Comparison of ENCODE assay signal across 8 mouse cellular contexts in the genomic region with DNA sequence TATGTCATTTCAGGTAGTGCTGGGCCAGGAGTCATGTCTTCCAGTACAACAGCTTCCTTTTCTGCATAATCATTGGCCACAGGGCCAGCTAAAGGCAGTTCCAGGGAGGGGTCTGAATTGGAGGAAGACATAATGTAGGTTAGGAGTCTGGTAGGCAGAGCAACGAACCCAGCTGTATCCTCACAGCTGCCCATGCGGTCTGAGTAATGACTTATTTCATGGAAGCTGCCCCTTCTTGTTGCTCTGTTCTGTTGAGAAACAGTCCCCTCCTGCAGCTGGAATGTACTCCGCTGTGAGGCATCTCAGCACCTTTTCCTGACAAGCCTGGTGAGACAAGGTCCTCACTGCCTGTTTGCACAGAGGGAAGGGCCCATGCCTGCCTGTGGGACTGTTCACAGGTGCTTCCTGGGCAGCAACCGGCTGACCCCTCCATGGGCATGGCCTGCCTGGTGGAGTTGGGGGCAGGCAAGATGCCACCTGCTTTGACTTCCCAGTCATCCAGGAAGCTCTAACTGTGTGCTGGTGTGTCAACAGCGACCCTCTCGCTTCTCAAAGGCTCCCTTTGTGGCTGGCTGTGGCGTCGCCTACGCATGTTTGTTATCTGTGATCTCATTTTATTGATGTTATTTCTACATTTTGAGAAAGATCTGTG.
A peak's percentile ranks its signal among the peaks of the same experiment; 100 is the strongest.
DNase-seq lines count a peak whose midpoint lies in the region; ATAC-seq and TF ChIP-seq lines count a peak whose summit lies in the region.
"Had no signal": no experiment of that assay in that cellular context is flagged by ENCODE, and none has a peak within 500 bp of the region (broad histone marks: within the 10 kb centered on the region; RNA-seq: fewer than 3 reads in every experiment).

No protein-coding gene starts in this region.

- 28% methylated on average over 9 of the region's 9 CpGs for WGBS in liver, embryonic 16.5 days (ENCODE audit: insufficient replicate concordance)
- WGBS in liver, embryonic 12.5 days (ENCODE audit: insufficient replicate concordance): 46% methylated on average over 9 of the region's 9 CpGs
- WGBS in embryonic facial prominence, embryonic 10.5 days: 76% methylated on average over 9 of the region's 9 CpGs
- 41% methylated on average over 9 of the region's 9 CpGs for WGBS in liver, postnatal 0 days (ENCODE audit: insufficient replicate concordance)
- WGBS in midbrain, embryonic 11.5 days: 88% methylated on average over 9 of the region's 9 CpGs

- H3K27ac ChIP-seq in liver, embryonic 16.5 days (ENCODE audit: low read length): no peak overlapping the region
- H3K27ac ChIP-seq in liver, embryonic 12.5 days: no peak overlapping the region
- 0 out of 2 replicates have a peak overlapping the region, but pooled peaks have one; percentile 31 for H3K27ac ChIP-seq in embryonic facial prominence, embryonic 10.5 days (replicated peaks)
- peak overlapping the region; percentile 32; the same call in 1 of the 2 replicates for H3K27ac ChIP-seq in liver, postnatal 0 days (ENCODE audit: low read depth)
- no peak overlapping the region for H3K27ac ChIP-seq in midbrain, embryonic 11.5 days (ENCODE audit: low read depth, low read length)

- H3K4me2 ChIP-seq in liver, embryonic 16.5 days (ENCODE audit: low read depth, low read length): no peak overlapping the region
- H3K4me2 ChIP-seq in liver, embryonic 12.5 days: no peak overlapping the region
- no peak overlapping the region for H3K4me2 ChIP-seq in liver, postnatal 0 days (ENCODE audit: low read depth, low read length)
- H3K4me2 ChIP-seq in midbrain, embryonic 11.5 days: no peak overlapping the region

- ATAC-seq in liver, embryonic 16.5 days (ENCODE audit: low read depth): peak; percentile 51
- ATAC-seq in liver, embryonic 12.5 days: no peak
- ATAC-seq in liver, postnatal 0 days: peak; percentile 62
- no peak for ATAC-seq in midbrain, embryonic 11.5 days (ENCODE audit: low FRiP score)
- ATAC-seq: Patski had no signal

- no peak for DNase-seq in embryonic facial prominence, embryonic 10.5 days (ENCODE audit: low spot score)
- DNase-seq in liver, postnatal 0 days: no peak
- peak; percentile 71 to 76 for DNase-seq in thymus, postnatal 10 days (ENCODE audit: low spot score in 2 of 2)
- DNase-seq in adrenal gland, adult 18-20 months (ENCODE audit: low spot score in 2 of 2): no peak
- no peak for DNase-seq in midbrain, embryonic 11.5 days (ENCODE audit: low spot score, missing footprints)

- H3K9ac ChIP-seq in liver, embryonic 16.5 days (ENCODE audit: low read depth, low read length): no peak overlapping the region
- H3K9ac ChIP-seq in liver, embryonic 12.5 days: no peak overlapping the region
- no peak overlapping the region; the same call in 1 of the 2 replicates for H3K9ac ChIP-seq in liver, postnatal 0 days (replicated peaks)
- H3K9ac ChIP-seq in midbrain, embryonic 11.5 days (ENCODE audit: low read length): no peak overlapping the region

- H3K9me3 ChIP-seq in liver, embryonic 16.5 days (replicated peaks; ENCODE audit: control insufficient read depth, low read length): no peaks in the 10 kb centered on the region
- no peaks in the 10 kb centered on the region for H3K9me3 ChIP-seq in liver, embryonic 12.5 days (replicated peaks)
- H3K9me3 ChIP-seq in embryonic facial prominence, embryonic 10.5 days: no peaks in the 10 kb centered on the region
- no peaks in the 10 kb centered on the region for H3K9me3 ChIP-seq in liver, postnatal 0 days (ENCODE audit: low read length)
- H3K9me3 ChIP-seq in midbrain, embryonic 11.5 days (ENCODE audit: control insufficient read depth, low read length): no peaks in the 10 kb centered on the region

- TF ChIP-seq CTCF in liver, postnatal 0 days (IDR thresholded peaks at IDR 0.05; ENCODE audit: low read depth): no peak

- no peak for TF ChIP-seq EP300 in liver, postnatal 0 days (IDR thresholded peaks at IDR 0.05; ENCODE audit: low read depth)

- H3K27me3 ChIP-seq in liver, embryonic 16.5 days (ENCODE audit: control insufficient read depth, insufficient read depth, low read depth, low read length): no peaks in the 10 kb centered on the region
- H3K27me3 ChIP-seq in liver, embryonic 12.5 days (replicated peaks): peaks cover 5% of the 10 kb centered on the region; the same call in 1 of the 2 replicates
- peaks cover 7% of the 10 kb centered on the region; the same call in 1 of the 2 replicates for H3K27me3 ChIP-seq in embryonic facial prominence, embryonic 10.5 days (replicated peaks; ENCODE audit: low read depth, poor library complexity, severe bottlenecking)
- no peaks in the 10 kb centered on the region for H3K27me3 ChIP-seq in liver, postnatal 0 days (ENCODE audit: insufficient read depth, low read length)
- H3K27me3 ChIP-seq in midbrain, embryonic 11.5 days (ENCODE audit: control insufficient read depth, insufficient read depth, low read length): no peaks in the 10 kb centered on the region
- H3K27me3 ChIP-seq: Patski had no signal

- H3K4me3 ChIP-seq in liver, embryonic 16.5 days (ENCODE audit: low read depth, low read length): no peak overlapping the region
- H3K4me3 ChIP-seq in liver, embryonic 12.5 days: no peak overlapping the region
- H3K4me3 ChIP-seq in embryonic facial prominence, embryonic 10.5 days: no peak overlapping the region
- H3K4me3 ChIP-seq in liver, postnatal 0 days (ENCODE audit: low read depth, low read length): no peak overlapping the region
- H3K4me3 ChIP-seq in midbrain, embryonic 11.5 days (ENCODE audit: low read depth, low read length): no peak overlapping the region

- no peaks in the 10 kb centered on the region for H3K36me3 ChIP-seq in liver, embryonic 16.5 days (ENCODE audit: control insufficient read depth, insufficient read depth)
- no peaks in the 10 kb centered on the region for H3K36me3 ChIP-seq in liver, embryonic 12.5 days
- 0 out of 2 replicates have a peak, but pooled peaks cover 3% of the 10 kb centered on the region for H3K36me3 ChIP-seq in embryonic facial prominence, embryonic 10.5 days (replicated peaks)
- H3K36me3 ChIP-seq in liver, postnatal 0 days (replicated peaks; ENCODE audit: insufficient read depth, low read length): no peaks in the 10 kb centered on the region; the same call in 1 of the 2 replicates
- no peaks in the 10 kb centered on the region for H3K36me3 ChIP-seq in midbrain, embryonic 11.5 days (ENCODE audit: control insufficient read depth, insufficient read depth, low read length)

- no peaks in the 10 kb centered on the region; the same call in none of the 2 replicates for H3K4me1 ChIP-seq in liver, embryonic 16.5 days (ENCODE audit: control insufficient read depth, low read depth, low read length)
- peaks cover 30% of the 10 kb centered on the region for H3K4me1 ChIP-seq in liver, embryonic 12.5 days
- peaks cover 52% of the 10 kb centered on the region for H3K4me1 ChIP-seq in embryonic facial prominence, embryonic 10.5 days
- peaks cover 32% of the 10 kb centered on the region for H3K4me1 ChIP-seq in liver, postnatal 0 days (ENCODE audit: insufficient read depth)
- no peaks in the 10 kb centered on the region for H3K4me1 ChIP-seq in midbrain, embryonic 11.5 days (ENCODE audit: control insufficient read depth, insufficient read depth, low read length)

Comparison
In these comparisons a context has a peak if more than half of its experiments do, and no peak if none do; other contexts are left out.
1. ATAC-seq: peak in liver, embryonic 16.5 days (single experiment) and liver, postnatal 0 days (single experiment); none in liver, embryonic 12.5 days (single experiment) and midbrain, embryonic 11.5 days (single experiment).
2. H3K27ac ChIP-seq: peak in embryonic facial prominence, embryonic 10.5 days (single experiment) and liver, postnatal 0 days (single experiment); none in liver, embryonic 16.5 days (single experiment), liver, embryonic 12.5 days (single experiment) and midbrain, embryonic 11.5 days (single experiment).
3. DNase-seq: peak in thymus, postnatal 10 days (2 of 2); none in embryonic facial prominence, embryonic 10.5 days (single experiment), liver, postnatal 0 days (single experiment), adrenal gland, adult 18-20 months (0 of 2) and midbrain, embryonic 11.5 days (single experiment).